Mouse (Mus musculus) forebrain, postnatal 0 days (tissue): Measurements from ENCODE around the gene Rcsd1. TPM values are rescaled to one million over a fixed set of nuclear protein-coding genes. Genes with fewer than 3 reads are reported as not detected.

Experiments
- ATAC-seq: fragments of 200-750 bp; cut with Nextera tagmentation; 2 replicates; pipeline ENCODE4 v1.8.0; 2017; ENCODE audit warnings: mild to moderate bottlenecking, moderate library complexity
- DNase-seq: peaks from one replicate; pipeline ENCODE4 v3.0.0-alpha.2; 2015
- H3K27ac ChIP-seq: fragments of 300-500 bp; sonication (generic); 2 replicates; pipeline ENCODE4 v1.5.1; 2014; ENCODE audit warnings: low read depth, mild to moderate bottlenecking, antibody characterized with exemption, low read length, moderate library complexity, mixed read lengths
- H3K27me3 ChIP-seq: fragments of 300-500 bp; sonication (generic); 2 replicates; pipeline ENCODE4 v1.6.1; 2014; ENCODE audit warnings: mild to moderate bottlenecking, low read length, mixed read lengths; ENCODE audit not compliant: insufficient read depth
- H3K36me3 ChIP-seq: fragments of 300-500 bp; sonication (generic); 2 replicates; pipeline ENCODE4 v1.6.1; 2014; ENCODE audit warnings: mild to moderate bottlenecking, moderate library complexity; ENCODE audit not compliant: insufficient read depth
- H3K4me1 ChIP-seq: fragments of 300-500 bp; sonication (generic); 2 replicates; pipeline ENCODE4 v1.6.1; 2014; ENCODE audit warnings: antibody characterized with exemption; ENCODE audit not compliant: insufficient read depth
- H3K4me2 ChIP-seq: fragments of 300-500 bp; sonication (generic); 2 replicates; pipeline ENCODE4 v1.6.1; 2014; ENCODE audit warnings: low read depth, mild to moderate bottlenecking, moderate library complexity
- H3K4me3 ChIP-seq: fragments of 300-500 bp; sonication (generic); 2 replicates; pipeline ENCODE4 v1.5.1; 2014; ENCODE audit warnings: low read depth, low read length, mixed read lengths
- H3K9ac ChIP-seq: fragments of 300-500 bp; sonication (generic); 2 replicates; pipeline ENCODE4 v1.6.1; 2014; ENCODE audit warnings: mild to moderate bottlenecking
- H3K9me3 ChIP-seq: fragments of 300-500 bp; sonication (generic); 2 replicates; pipeline ENCODE4 v1.6.1; 2016; ENCODE audit warnings: low read length
- CTCF ChIP-seq: sonication (generic); IDR thresholded peaks from 2 replicates; pipeline ENCODE4 v1.5.1; 2016; ENCODE audit warnings: antibody characterized with exemption, control low read depth, low read depth
- WGBS: fragments of 180-500 bp; shearing (Covaris S2); extraction: QIAGEN DNeasy Blood & Tissue Kit; methylation state at CpG from one replicate; pipeline ENCODE4 v1.1.7; 2014; 5-methylcytosine and 5-hydroxymethylcytosine counted together
- polyA plus RNA-seq: library from polyadenylated mRNA; unstranded; fragments of >200 nt; fragmentation: Nextera tagmentation; extraction: Ambion mirVana; gene quantifications from 2 replicates; pipeline ENCODE4 v1.2.1, GENCODE M21; 2015
- total RNA-seq: library from RNA; depleted of rRNA; stranded (reverse); fragments of >200 nt; gene quantifications from 2 replicates; pipeline ENCODE4 v1.2.3, GENCODE M21; 2014

Gene Rcsd1
- total and polyA plus RNA-seq, 2 experiments from 2014 or later = 7.5 to 8.0 TPM

DNA sequence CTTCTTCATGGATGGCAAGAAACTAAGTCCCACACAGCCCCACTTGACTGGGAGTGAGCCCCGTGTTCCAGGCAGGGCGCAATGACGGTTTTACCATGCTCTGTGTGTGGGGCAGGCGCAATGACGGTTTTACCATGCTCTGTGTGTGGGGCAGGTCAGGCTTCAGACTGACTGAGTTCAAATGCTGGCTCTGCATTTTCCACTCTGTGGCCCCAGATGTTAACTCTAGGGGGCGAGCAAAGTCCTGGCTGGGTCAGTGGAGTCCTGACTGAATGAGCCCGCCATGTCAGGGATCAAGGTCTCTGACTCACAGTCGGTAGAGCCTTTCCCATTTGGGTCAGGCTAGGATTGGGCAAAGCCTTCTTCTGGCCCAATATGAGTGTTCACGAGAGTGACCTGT, 37.2 kb downstream of the Rcsd1 start:
- Histone ChIP-seq H3K9me3 (no peaks in the 10 kb centered on the region), H3K27me3 (no peaks in the 10 kb centered on the region), H3K4me3 (no peak overlapping the region), H3K4me1 (no peaks in the 10 kb centered on the region), H3K9ac (no peak overlapping the region), H3K27ac (no peak overlapping the region), H3K4me2 (no peak overlapping the region), H3K36me3 (no peaks in the 10 kb centered on the region)
- whole genome bisulfite sequencing = 78% methylated on average over 9 of the region's 9 CpGs
- ATAC-seq = no peak
- TF ChIP-seq CTCF = no peak
- DNase-seq = no peak

DNA sequence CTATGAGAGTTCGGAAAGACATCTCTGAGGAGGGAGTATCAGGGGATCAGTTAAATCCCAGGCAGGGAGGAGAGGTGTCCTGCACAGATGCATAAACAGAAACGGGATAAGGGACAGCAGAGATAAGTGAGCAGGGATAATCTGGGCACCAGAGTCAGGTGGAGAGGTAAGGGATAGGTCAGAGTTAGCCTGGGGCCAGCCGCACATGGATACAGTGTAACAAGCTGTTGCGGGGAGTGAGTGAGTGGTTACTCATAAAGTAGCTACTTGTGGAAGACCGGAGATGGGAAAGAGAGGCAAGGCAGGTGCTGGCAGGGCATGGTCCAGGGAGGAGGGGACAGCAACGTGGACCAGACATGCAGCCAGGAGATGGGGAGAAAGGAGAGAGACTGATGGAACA, 39.5 kb downstream of the Rcsd1 start:
- WGBS = 80% methylated on average over 6 of the region's 6 CpGs
- ATAC-seq (no peak), DNase-seq (no peak)
- no peaks in the 10 kb centered on the region for H3K9me3 ChIP-seq
- H3K27ac ChIP-seq = no peak overlapping the region
- H3K27me3 ChIP-seq = no peaks in the 10 kb centered on the region
- no peak overlapping the region for H3K4me3 ChIP-seq
- no peak overlapping the region for H3K9ac ChIP-seq
- no peak for TF ChIP-seq CTCF
- no peak overlapping the region for H3K4me2 ChIP-seq
- no peaks in the 10 kb centered on the region for H3K4me1 ChIP-seq
- no peaks in the 10 kb centered on the region for H3K36me3 ChIP-seq

DNA sequence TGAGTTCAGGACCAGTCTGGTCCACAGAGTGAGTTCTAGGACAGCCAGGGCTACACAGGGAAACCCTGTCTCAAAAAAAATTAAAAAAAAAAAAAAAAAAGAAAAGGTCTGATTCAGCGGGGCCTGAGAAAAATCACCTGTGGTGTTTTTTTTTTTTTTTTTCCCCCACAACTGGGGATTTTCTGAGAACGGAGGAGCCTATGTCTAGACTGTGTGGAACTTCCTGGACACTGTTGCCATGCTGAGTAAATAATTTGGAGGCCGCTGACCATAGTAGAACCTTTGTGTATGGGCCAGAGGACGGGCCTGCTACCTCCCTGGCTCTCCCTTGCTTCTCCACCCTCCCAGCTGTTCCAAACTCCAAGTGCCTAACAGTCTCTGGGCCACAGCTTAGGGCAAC, 40.7 kb downstream of the Rcsd1 start:
- Histone ChIP-seq H3K9ac (no peak overlapping the region), H3K27me3 (no peaks in the 10 kb centered on the region), H3K9me3 (no peaks in the 10 kb centered on the region), H3K27ac (no peak overlapping the region), H3K36me3 (no peaks in the 10 kb centered on the region), H3K4me2 (no peak overlapping the region), H3K4me1 (no peaks in the 10 kb centered on the region), H3K4me3 (no peak overlapping the region)
- no peak for TF ChIP-seq CTCF
- 81% methylated on average over 4 of the region's 4 CpGs for WGBS
- ATAC-seq (no peak), DNase-seq (no peak)

DNA sequence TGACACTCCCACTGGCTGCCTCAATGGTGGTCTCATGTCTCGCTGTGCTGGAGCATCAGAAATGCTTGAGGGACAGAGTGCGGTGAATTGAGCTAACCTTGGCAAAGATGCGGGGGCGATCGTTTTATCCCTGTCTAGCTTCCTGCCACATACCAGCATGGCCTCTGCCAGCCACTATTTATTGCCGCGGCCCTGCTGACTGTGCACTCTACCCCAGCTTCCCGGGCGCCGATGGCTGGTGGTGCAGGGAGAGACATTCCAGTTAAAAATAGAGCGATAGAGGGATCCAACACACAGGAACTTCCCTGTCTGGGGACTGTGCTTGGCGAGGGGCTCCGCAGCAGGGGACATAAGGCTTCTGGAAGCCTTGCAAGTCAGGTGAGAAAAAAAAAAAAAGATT, 42.2 kb downstream of the Rcsd1 start:
- DNase-seq (no peak), ATAC-seq (no peak)
- Histone ChIP-seq H3K4me3 (no peak overlapping the region), H3K27ac (no peak overlapping the region), H3K36me3 (no peaks in the 10 kb centered on the region), H3K9ac (no peak overlapping the region), H3K27me3 (no peaks in the 10 kb centered on the region), H3K4me2 (no peak overlapping the region), H3K4me1 (no peaks in the 10 kb centered on the region), H3K9me3 (no peaks in the 10 kb centered on the region)
- no peak for TF ChIP-seq CTCF
- WGBS = 71% methylated on average over 13 of the region's 13 CpGs

DNA sequence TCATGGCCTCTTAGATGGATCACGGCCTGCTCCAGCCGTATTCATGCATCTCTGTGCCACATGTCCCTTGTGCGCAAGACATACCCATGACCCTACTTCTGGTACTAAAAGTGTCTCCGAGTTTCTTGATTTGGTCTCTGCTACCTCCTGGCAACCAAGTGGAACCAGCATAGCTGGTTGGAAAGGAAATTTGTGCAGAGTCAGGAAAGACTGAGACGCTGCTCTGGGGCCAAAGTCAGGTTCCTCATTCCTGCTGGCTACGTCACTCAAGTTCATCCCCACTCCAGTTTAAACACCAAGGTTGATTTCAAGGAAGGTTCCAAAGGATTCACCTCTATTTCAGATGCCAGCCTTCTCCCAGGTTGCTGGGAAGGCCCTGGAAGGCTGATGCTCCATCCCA, 42.6 kb downstream of the Rcsd1 start:
- Histone ChIP-seq H3K27me3 (no peaks in the 10 kb centered on the region), H3K9ac (no peak overlapping the region), H3K9me3 (no peaks in the 10 kb centered on the region), H3K4me3 (no peak overlapping the region), H3K4me2 (no peak overlapping the region), H3K36me3 (no peaks in the 10 kb centered on the region), H3K4me1 (no peaks in the 10 kb centered on the region), H3K27ac (no peak overlapping the region)
- DNase-seq = no peak
- ATAC-seq = no peak
- WGBS = 91% methylated on average over 6 of the region's 6 CpGs
- no peak for TF ChIP-seq CTCF

DNA sequence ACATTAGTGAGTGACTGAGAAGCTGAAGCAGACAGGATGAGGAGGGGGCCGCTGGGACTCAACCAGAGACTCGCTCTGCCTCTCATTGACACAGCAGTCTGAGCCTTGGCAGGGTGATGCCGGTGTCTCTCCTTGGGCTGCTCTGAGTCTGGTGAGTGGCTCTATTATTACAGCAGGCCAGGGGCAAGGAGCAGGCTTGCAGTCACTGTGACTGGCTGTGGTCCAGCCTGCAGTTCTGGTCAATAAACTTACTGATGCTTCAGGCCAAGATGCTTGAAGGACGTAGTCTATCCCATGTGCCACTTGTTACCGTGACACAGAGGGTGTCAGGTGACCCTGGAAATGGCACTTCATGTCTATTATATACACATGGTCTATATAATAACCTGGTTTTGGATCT, 43.8 kb downstream of the Rcsd1 start:
- DNase-seq (no peak), ATAC-seq (no peak)
- no peak overlapping the region for H3K27ac ChIP-seq
- no peak overlapping the region for H3K4me3 ChIP-seq
- H3K4me1 ChIP-seq = no peaks in the 10 kb centered on the region
- H3K27me3 ChIP-seq = no peaks in the 10 kb centered on the region
- no peak overlapping the region for H3K4me2 ChIP-seq
- 79% methylated on average over 5 of the region's 5 CpGs for WGBS
- no peaks in the 10 kb centered on the region for H3K9me3 ChIP-seq
- no peak for TF ChIP-seq CTCF
- H3K36me3 ChIP-seq = no peaks in the 10 kb centered on the region
- H3K9ac ChIP-seq = no peak overlapping the region

DNA sequence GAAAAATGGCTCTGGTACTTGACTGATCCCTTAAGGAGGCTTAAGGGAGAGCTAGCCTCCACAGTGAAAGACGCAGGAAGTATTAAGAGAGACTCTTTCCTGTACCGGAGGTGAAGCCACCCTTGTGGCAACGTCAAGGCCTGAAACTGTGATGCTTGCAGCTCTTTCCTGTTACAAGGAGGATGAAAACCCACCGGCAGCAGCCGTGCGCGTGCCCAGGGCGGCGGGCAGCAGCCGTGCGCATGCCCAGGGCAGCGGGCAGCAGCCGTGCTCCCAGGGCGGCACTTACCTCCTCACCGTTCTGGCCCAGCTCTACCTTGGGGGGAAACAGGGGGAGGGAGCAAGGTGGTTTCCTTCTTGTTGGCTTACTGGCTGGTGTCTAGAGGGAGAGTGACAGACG, 46.3 kb downstream of the Rcsd1 start:
- no peak overlapping the region for H3K4me2 ChIP-seq
- TF ChIP-seq CTCF = no peak

More for the DNA sequence above, 46.3 kb downstream of the Rcsd1 start:
- H3K27ac ChIP-seq = no peak overlapping the region
- DNase-seq = no peak
- no peaks in the 10 kb centered on the region for H3K27me3 ChIP-seq
- no peak overlapping the region for H3K4me3 ChIP-seq
- WGBS = 76% methylated on average over 16 of the region's 16 CpGs
- no peak; the same call in 1 of the 2 replicates for ATAC-seq
- H3K9me3 ChIP-seq = no peaks in the 10 kb centered on the region
- H3K9ac ChIP-seq = no peak overlapping the region
- no peaks in the 10 kb centered on the region for H3K36me3 ChIP-seq
- no peaks in the 10 kb centered on the region for H3K4me1 ChIP-seq
